Mouse (Mus musculus) forebrain, embryonic 15.5 days (tissue): ENCODE measurements around the gene Krt12. TPM values are rescaled to one million over a fixed set of nuclear protein-coding genes. Genes with fewer than 3 reads are reported as not detected.

Experiments used
- ATAC-seq: fragments of 200-750 bp; cut with Nextera tagmentation; replicated peaks from 2 replicates; pipeline ENCODE4 v1.8.0; 2017; ENCODE audit warnings: mild to moderate bottlenecking, moderate TSS enrichment, moderate library complexity
- H3K27ac ChIP-seq: fragments of 300-500 bp; sonication (generic); replicated peaks from 2 replicates; pipeline ENCODE4 v1.5.1; 2015; ENCODE audit warnings: mild to moderate bottlenecking, inconsistent platforms
- H3K27me3 ChIP-seq: fragments of 300-500 bp; sonication (generic); 2 replicates; pipeline ENCODE4 v1.6.1; 2015; ENCODE audit warnings: inconsistent platforms
- H3K36me3 ChIP-seq: fragments of 300-500 bp; sonication (generic); 2 replicates; pipeline ENCODE4 v1.6.1; 2015; ENCODE audit warnings: mild to moderate bottlenecking, inconsistent platforms
- H3K4me1 ChIP-seq: fragments of 300-500 bp; sonication (generic); 2 replicates; pipeline ENCODE4 v1.6.1; 2015; ENCODE audit warnings: inconsistent platforms
- H3K4me2 ChIP-seq: fragments of 300-500 bp; sonication (generic); replicated peaks from 2 replicates; pipeline ENCODE4 v1.6.1; 2015; ENCODE audit warnings: mild to moderate bottlenecking, inconsistent platforms
- H3K4me3 ChIP-seq: fragments of 300-500 bp; sonication (generic); 2 replicates; pipeline ENCODE4 v1.5.1; 2015; ENCODE audit warnings: mild to moderate bottlenecking, inconsistent platforms
- H3K9ac ChIP-seq: fragments of 300-500 bp; sonication (generic); replicated peaks from 2 replicates; pipeline ENCODE4 v1.6.1; 2015; ENCODE audit warnings: mild to moderate bottlenecking, inconsistent platforms
- H3K9me3 ChIP-seq: fragments of 300-500 bp; sonication (generic); 2 replicates; pipeline ENCODE4 v1.6.1; 2016; ENCODE audit warnings: inconsistent platforms
- WGBS: fragments of 180-500 bp; shearing (Covaris S2); methylation state at CpG from one replicate; pipeline ENCODE4 v1.1.7; 2015; ENCODE audit warnings: mixed read lengths; 5-methylcytosine and 5-hydroxymethylcytosine counted together
- polyA plus RNA-seq: library from polyadenylated mRNA; unstranded; fragments of >200 nt; fragmentation: Nextera tagmentation; extraction: Ambion mirVana; gene quantifications from 2 replicates; pipeline ENCODE4 v1.2.1, GENCODE M21; 2015

Gene Krt12
- polyA plus RNA-seq, 1 experiment from 2014 or later, result 0.23 TPM

DNA sequence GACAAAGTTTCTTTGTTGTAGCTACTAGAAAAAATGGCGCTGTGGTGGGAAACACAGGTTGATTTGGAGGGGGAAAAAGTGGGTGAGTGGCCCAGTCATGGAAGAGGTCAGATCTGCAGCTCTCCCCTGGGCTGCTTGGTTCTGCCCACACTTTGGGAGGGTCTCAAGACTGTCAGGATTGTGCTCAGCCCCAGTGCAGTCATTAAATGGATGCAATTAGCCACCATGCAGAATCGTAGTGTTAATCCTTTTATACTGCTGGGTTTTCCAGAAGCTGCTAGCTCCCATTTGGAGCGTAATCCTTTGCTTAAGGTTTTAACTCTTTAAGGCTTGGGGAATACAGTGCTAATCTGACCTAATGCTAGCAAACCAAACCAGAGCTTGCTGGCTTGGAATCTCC is 26.0 kb downstream of the Krt12 start:
- Histone ChIP-seq H3K4me2 (no peak overlapping the region), H3K9ac (no peak overlapping the region), H3K27ac (no peak overlapping the region), H3K27me3 (no peaks in the 10 kb centered on the region), H3K9me3 (no peaks in the 10 kb centered on the region), H3K36me3 (no peaks in the 10 kb centered on the region), H3K4me3 (no peak overlapping the region), H3K4me1 (no peaks in the 10 kb centered on the region)
- no peak for ATAC-seq
- 2% methylated on average over 3 of the region's 3 CpGs for WGBS

DNA sequence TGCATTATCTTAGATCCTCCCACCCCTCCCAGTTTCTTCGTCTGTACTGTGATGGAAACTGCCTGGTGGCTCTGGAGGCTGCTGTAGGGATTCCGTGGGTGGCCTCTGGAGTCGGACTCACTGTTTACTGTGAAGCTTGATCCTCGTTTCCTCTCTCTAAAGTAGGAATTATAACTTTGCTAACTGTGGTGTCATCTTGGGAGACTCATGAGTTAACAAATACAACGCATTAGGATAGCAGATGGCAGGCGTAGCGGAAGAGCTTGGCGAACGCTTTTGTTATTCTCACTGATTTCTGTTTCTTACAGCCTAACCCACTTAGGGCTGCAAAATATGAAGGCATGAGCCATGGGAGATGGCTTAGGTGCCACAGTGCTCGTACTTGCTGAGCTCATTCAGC is 29.6 kb downstream of the Krt12 start:
- Histone ChIP-seq H3K27ac (no peak overlapping the region; the same call in 1 of the 2 replicates), H3K4me3 (no peak overlapping the region), H3K36me3 (no peaks in the 10 kb centered on the region), H3K4me1 (no peaks in the 10 kb centered on the region), H3K9me3 (no peaks in the 10 kb centered on the region), H3K27me3 (no peaks in the 10 kb centered on the region), H3K9ac (no peak overlapping the region), H3K4me2 (no peak overlapping the region)
- no peak for ATAC-seq
- WGBS, result 81% methylated on average over 10 of the region's 10 CpGs

DNA sequence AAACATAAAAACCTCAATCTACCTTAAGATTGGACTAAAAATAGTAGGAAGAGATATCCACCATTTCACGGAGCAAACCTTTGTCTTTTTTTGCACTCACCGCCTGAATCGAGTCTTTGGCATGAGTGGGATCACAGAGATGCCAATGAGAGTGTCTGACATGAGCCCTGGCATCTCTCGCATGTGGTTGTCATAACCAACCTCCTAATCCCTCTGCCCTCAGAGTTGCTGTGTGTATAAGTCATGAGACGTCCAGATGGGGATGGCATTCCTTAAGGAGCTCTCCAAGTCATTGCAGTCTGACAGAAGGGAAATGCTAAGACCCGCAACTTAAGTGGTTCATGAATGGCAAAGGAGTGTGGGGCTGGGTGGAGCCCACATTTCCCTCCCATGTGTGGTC is 30.7 kb downstream of the Krt12 start:
- Histone ChIP-seq H3K36me3 (no peaks in the 10 kb centered on the region), H3K4me2 (no peak overlapping the region), H3K4me3 (no peak overlapping the region), H3K9me3 (no peaks in the 10 kb centered on the region), H3K9ac (no peak overlapping the region), H3K4me1 (peaks cover 8% of the 10 kb centered on the region; the same call in 1 of the 2 replicates), H3K27ac (no peak overlapping the region), H3K27me3 (no peaks in the 10 kb centered on the region)
- 83% methylated on average over 6 of the region's 6 CpGs for WGBS
- no peak for ATAC-seq

DNA sequence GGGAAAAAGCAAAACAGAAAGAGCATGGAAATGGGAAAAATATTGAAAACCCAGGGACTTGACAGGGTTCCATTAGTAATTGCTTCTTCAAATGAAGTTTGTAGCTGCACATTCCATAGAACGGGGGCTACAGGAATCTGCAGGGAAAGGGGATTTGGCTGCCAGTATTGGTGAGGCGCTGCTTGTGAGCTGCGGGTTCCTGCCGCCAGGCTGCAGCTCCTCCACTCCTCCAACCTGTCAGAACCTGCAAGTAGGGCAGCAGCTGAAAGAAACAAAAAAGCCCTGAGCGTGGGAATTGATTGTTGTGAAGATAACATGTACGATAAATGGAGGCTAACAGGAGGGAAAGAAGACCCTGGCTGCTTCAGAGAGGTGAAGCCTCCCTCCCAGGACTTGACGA is 31.2 kb downstream of the Krt12 start:
- Histone ChIP-seq H3K27me3 (no peaks in the 10 kb centered on the region), H3K9ac (no peak overlapping the region), H3K4me1 (peaks cover 8% of the 10 kb centered on the region; the same call in 1 of the 2 replicates), H3K4me3 (no peak overlapping the region), H3K27ac (peak overlapping the region; percentile 23; the same call in 1 of the 2 replicates), H3K4me2 (no peak overlapping the region), H3K36me3 (no peaks in the 10 kb centered on the region), H3K9me3 (no peaks in the 10 kb centered on the region)
- 81% methylated on average over 7 of the region's 7 CpGs for WGBS
- no peak for ATAC-seq

DNA sequence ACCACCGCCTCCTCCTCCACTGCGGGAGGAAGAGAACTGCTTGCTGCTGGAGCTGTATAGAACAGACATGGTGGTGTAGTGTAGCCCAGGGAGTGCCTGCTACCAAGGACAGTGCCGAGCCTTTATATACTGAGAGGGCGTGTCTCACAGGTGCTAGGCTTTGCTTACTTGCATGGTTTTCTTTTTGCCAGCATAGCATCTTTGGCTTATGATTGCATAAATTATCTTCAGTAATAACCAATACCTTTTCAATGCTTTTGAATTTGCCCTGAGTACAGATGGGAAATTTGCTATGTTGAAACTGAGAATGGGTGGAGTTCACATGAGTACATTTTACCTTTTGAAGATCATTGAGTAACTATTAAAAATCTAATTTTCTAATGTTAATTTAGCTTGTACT is 32.8 kb downstream of the Krt12 start, which contains the start of gene Krt10:
Gene Krt10, minus strand, starts transcription at position 101 of the 400 bp plus-strand sequence.
- Histone ChIP-seq H3K9me3 (no peaks in the 10 kb centered on the region), H3K27me3 (no peaks in the 10 kb centered on the region), H3K9ac (no peak within 1 kb of the TSS), H3K4me3 (no peak within 1 kb of the TSS), H3K27ac (no peak within 1 kb of the TSS), H3K4me2 (no peak within 1 kb of the TSS), H3K4me1 (peaks cover 10% of the 10 kb centered on the region; the same call in 1 of the 2 replicates), H3K36me3 (no peaks in the 10 kb centered on the region)
- WGBS, result 78% methylated on average over 4 of the region's 4 CpGs
- ATAC-seq, result no peak

DNA sequence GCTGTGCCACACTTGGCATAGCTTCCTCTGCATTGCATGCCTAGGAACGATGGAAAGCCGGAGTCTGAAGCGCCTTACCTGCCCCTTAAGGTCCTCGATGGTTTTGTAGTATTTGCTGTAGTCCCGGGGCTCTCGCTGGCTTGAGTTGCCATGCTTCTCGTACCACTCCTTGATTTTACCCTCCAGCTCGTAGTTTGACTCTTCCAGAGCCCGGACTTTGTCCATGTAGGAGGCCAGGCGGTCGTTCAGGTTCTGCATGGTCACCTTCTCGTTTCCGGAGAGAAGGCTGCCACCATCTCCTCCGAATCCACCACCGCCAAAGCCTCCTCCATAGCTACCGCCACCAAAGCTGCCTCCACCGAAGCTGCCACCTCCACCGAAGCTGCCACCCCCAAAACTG is 33.4 kb downstream of the Krt12 start:
- Histone ChIP-seq H3K36me3 (no peaks in the 10 kb centered on the region), H3K4me1 (peaks cover 10% of the 10 kb centered on the region; the same call in 1 of the 2 replicates), H3K4me2 (no peak overlapping the region), H3K9ac (no peak overlapping the region), H3K9me3 (no peaks in the 10 kb centered on the region), H3K27me3 (no peaks in the 10 kb centered on the region), H3K27ac (no peak overlapping the region), H3K4me3 (no peak overlapping the region)
- WGBS, result 92% methylated on average over 18 of the region's 18 CpGs
- ATAC-seq, result no peak

DNA sequence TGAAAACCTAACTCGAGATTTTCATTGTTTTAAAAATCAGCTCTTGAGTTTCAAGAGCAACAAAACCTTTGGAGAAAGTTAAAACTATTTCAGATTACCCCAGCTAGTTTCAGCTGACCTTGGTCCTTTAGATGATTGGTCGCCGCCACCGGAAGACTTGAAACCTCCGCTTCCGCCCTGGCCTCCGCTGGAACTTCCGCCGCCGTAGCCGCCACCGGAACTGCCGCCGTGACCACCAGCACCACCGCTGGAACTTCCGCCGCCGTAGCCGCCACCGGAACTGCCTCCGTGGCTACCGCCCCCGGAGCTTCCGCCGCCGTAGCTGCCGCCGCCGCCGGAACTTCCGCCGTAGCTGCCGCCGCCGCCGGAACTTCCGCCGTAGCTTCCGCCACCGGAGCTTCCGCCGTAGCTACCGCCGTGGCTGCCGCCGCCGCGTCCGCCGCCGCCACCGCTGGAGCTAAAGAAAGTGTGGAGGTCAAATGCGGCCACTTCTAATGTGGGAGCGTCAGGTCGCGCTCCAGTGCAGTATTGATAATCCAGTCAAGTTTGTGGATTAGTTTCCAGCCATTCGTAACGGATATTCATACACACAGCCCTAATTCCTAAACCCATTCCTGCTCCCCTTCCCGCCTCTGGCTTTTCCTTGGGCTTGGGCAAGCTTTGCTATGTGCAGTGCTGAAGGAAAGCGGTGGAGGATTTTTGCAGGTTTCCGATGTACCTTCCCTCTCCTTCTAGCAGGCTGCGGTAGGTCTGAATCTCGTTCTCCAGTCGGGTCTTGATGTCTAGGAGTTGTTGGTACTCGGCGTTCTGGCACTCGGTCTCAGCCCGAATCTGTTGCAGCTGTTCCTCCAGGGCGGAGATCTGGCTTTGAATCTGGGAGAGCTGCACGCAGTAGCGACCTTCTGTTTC is 36.0 kb downstream of the Krt12 start:
- peak overlapping the region; percentile 46 for H3K9ac ChIP-seq
- WGBS, result 1% methylated on average over 71 of the region's 71 CpGs
- H3K4me3 ChIP-seq, result peak overlapping the region; percentile 51
- H3K4me1 ChIP-seq, result peaks cover 10% of the 10 kb centered on the region; the same call in 1 of the 2 replicates
- peak overlapping the region; percentile 95 for H3K27ac ChIP-seq
- no peaks in the 10 kb centered on the region for H3K36me3 ChIP-seq
- peak overlapping the region; percentile 54 for H3K4me2 ChIP-seq
- peaks cover 5% of the 10 kb centered on the region for H3K27me3 ChIP-seq
- ATAC-seq, result peak; percentile 90
- H3K9me3 ChIP-seq, result no peaks in the 10 kb centered on the region

DNA sequence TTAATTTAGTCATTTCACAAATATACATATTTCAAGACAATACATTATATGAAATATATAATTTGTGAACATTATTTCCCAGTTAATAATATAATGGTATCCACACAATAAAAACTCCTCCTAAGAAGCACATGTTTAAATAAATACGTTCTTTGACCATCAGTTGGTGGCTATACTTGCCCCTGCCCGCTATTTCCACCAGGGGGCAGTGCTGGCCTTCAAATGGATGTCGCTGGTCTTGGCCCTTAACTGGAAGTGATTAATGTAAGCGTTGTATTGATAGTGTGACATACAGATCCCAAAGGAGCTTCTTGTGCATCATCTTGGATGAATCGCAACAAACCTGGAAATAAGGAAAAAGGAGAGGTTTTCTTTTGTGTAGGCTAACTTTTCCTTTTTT is 42.5 kb downstream of the Krt12 start:
- WGBS, result 15% methylated on average over 5 of the region's 5 CpGs
- Histone ChIP-seq H3K9me3 (no peaks in the 10 kb centered on the region), H3K4me1 (no peaks in the 10 kb centered on the region), H3K4me2 (no peak overlapping the region), H3K4me3 (no peak overlapping the region), H3K9ac (no peak overlapping the region), H3K27me3 (peaks cover 5% of the 10 kb centered on the region), H3K27ac (no peak overlapping the region), H3K36me3 (no peaks in the 10 kb centered on the region)
- no peak for ATAC-seq

DNA sequence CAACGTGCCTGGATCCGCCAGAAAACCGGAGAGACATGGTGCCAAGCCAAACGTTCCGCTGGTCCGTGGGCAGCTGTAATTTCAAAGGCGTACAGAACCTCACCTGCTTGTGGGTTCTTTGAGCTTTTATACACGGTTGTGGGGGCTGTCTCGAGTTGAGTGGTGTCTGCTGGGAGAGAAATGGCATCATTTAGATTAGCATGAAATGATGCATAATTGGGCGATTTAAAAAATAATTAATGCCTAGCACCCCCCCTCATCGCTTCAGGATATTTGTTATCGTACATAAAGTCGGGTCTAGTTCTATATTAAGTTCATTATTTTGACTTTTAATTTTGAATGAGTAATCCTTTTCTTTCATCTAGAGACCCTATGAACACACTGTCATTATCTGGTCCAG is 47.3 kb downstream of the Krt12 start, which contains the start of gene Krt28:
Gene Krt28, minus strand, starts transcription at position 101 of the 400 bp plus-strand sequence.
- Histone ChIP-seq H3K36me3 (no peaks in the 10 kb centered on the region), H3K9me3 (no peaks in the 10 kb centered on the region), H3K27me3 (no peaks in the 10 kb centered on the region), H3K4me2 (no peak within 1 kb of the TSS), H3K4me3 (no peak within 1 kb of the TSS), H3K27ac (no peak within 1 kb of the TSS), H3K9ac (no peak within 1 kb of the TSS), H3K4me1 (no peaks in the 10 kb centered on the region)
- no peak for ATAC-seq
- 81% methylated on average over 13 of the region's 13 CpGs for WGBS

DNA sequence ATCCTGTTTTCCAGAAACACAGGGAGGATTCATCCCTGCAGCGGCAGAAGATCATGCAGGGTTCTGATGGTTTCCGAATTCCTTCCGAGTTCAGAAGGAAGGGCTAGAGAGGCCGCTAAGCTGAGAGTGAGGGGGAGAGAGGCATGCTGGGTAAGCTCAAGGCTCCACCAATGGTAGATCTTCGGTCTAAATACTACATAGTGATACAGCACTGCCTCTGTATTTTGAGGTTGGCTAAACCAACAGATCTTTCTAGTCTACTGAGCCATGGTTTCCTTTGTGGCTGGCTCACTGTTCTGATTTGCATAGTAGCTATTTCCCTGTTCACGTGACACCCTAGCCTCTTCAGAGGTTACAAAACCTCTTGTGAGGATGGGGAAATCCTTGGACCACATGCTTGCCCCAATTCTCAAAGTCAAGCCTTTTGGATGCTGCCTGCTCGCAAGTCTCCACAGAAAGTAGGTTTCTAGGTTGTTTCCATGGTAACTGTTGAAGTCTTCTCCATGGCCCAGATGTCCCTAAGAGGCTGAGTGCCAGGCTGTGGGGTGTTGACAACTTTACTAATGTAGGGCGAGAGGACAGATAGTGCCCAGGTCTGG is 52.1 kb downstream of the Krt12 start:
- no peak overlapping the region for H3K9ac ChIP-seq
- no peak overlapping the region for H3K4me3 ChIP-seq
- no peaks in the 10 kb centered on the region for H3K9me3 ChIP-seq
- H3K4me2 ChIP-seq, result no peak overlapping the region
- no peak overlapping the region for H3K27ac ChIP-seq
- no peaks in the 10 kb centered on the region for H3K36me3 ChIP-seq
- no peak for ATAC-seq
- H3K4me1 ChIP-seq, result no peaks in the 10 kb centered on the region
- no peaks in the 10 kb centered on the region for H3K27me3 ChIP-seq
- 80% methylated on average over 8 of the region's 8 CpGs for WGBS

DNA sequence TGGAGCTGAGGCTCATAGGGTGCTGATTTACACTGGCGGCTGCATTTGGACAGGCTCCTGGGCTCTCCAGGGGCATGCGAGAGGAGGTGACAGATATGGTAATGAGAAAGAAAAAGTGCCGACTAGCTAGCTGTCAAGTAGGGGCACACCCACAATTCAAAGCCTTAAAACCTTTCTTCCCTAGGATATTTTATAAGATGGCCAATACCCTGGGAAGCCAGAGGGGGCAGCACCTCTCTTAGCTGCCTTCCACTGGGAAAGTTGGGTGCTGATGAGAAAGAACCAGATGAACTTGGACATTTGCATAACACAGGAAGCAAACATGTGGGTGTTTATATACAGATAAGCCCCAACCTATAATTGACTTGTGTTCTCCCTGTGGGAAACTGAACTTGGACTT is 52.8 kb downstream of the Krt12 start:
- H3K4me3 ChIP-seq, result no peak overlapping the region
- H3K36me3 ChIP-seq, result no peaks in the 10 kb centered on the region
- no peak overlapping the region for H3K4me2 ChIP-seq
- H3K9me3 ChIP-seq, result no peaks in the 10 kb centered on the region
- ATAC-seq, result no peak
- WGBS, result 5% methylated on average over 3 of the region's 3 CpGs
- no peaks in the 10 kb centered on the region for H3K4me1 ChIP-seq
- no peak overlapping the region for H3K9ac ChIP-seq
- no peaks in the 10 kb centered on the region for H3K27me3 ChIP-seq
- no peak overlapping the region for H3K27ac ChIP-seq

DNA sequence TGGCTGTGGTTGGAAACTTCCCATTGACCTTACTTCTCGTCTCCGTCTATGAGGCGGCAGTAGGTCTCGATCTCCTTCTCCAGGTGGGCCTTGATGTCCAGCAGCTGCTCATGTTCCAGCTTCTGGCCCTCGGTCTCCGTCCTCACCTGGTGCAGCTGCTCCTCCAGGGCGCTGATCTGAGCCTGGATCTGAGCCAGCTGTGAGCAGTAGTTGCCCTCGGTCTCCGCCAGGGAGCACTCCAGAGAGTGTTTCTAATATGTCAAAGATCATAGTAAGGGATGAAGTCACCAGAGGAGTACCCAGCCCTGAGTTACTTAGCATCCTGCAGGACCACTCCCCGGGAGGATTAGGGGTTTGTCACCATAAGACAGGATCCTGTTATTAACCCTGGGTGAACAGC is 55.3 kb downstream of the Krt12 start:
- Histone ChIP-seq H3K4me1 (no peaks in the 10 kb centered on the region), H3K36me3 (no peaks in the 10 kb centered on the region), H3K9ac (no peak overlapping the region), H3K27ac (no peak overlapping the region), H3K4me2 (no peak overlapping the region), H3K4me3 (no peak overlapping the region), H3K9me3 (no peaks in the 10 kb centered on the region), H3K27me3 (no peaks in the 10 kb centered on the region)
- WGBS, result 52% methylated on average over 10 of the region's 10 CpGs
- no peak for ATAC-seq
